Mouse (Mus musculus) forebrain, embryonic 11.5 days (tissue): ENCODE results near the gene Tnfaip8l2. TPM values are rescaled to one million over a fixed set of nuclear protein-coding genes. Genes with fewer than 3 reads are reported as not detected.
"Not testable (repeated sequence)": the region's sequence is repeated elsewhere in the genome, so short reads cannot be mapped to it uniquely, and the experiment has no call there.

Experiments used
- ATAC-seq: fragments of 200-750 bp; cut with Nextera tagmentation; replicated peaks from 2 replicates; pipeline ENCODE4 v1.8.0; 2017; ENCODE audit warnings: moderate TSS enrichment; ENCODE audit not compliant: low FRiP score
- DNase-seq: peaks from one replicate; pipeline ENCODE4 v3.0.0-alpha.2; 2017; ENCODE audit warnings: low spot score
- H3K27ac ChIP-seq: fragments of 300-500 bp; sonication (generic); 2 replicates; pipeline ENCODE4 v1.5.1; 2014; ENCODE audit warnings: low read depth, low read length
- H3K27me3 ChIP-seq: fragments of 300-500 bp; sonication (generic); 2 replicates; pipeline ENCODE4 v1.6.1; 2014; ENCODE audit warnings: mild to moderate bottlenecking, low read length, mixed read lengths; ENCODE audit not compliant: control insufficient read depth, insufficient read depth
- H3K36me3 ChIP-seq: fragments of 300-500 bp; sonication (generic); 2 replicates; pipeline ENCODE4 v1.6.1; 2014; ENCODE audit warnings: mild to moderate bottlenecking, low read length, moderate library complexity, mixed read lengths; ENCODE audit not compliant: control insufficient read depth, insufficient read depth
- H3K4me1 ChIP-seq: fragments of 300-500 bp; sonication (generic); replicated peaks from 2 replicates; pipeline ENCODE4 v1.6.1; 2014; ENCODE audit warnings: low read length, mixed read lengths; ENCODE audit not compliant: control insufficient read depth, insufficient read depth
- H3K4me2 ChIP-seq: fragments of 300-500 bp; sonication (generic); 2 replicates; pipeline ENCODE4 v1.6.1; 2014; ENCODE audit warnings: low read depth, mild to moderate bottlenecking, low read length, moderate library complexity, mixed read lengths; ENCODE audit not compliant: severe bottlenecking
- H3K4me3 ChIP-seq: fragments of 300-500 bp; sonication (generic); 2 replicates; pipeline ENCODE4 v1.5.1; 2014; ENCODE audit warnings: low read depth, low read length
- H3K9ac ChIP-seq: fragments of 300-500 bp; sonication (generic); 2 replicates; pipeline ENCODE4 v1.6.1; 2014; ENCODE audit warnings: low read length
- H3K9me3 ChIP-seq: fragments of 300-500 bp; sonication (generic); 2 replicates; pipeline ENCODE4 v1.6.1; 2016; ENCODE audit warnings: low read length, mixed read lengths; ENCODE audit not compliant: control insufficient read depth
- WGBS: fragments of 180-500 bp; shearing (Covaris S2); extraction: QIAGEN DNeasy Blood & Tissue Kit; methylation state at CpG from one replicate; pipeline ENCODE4 v1.1.7; 2014; 5-methylcytosine and 5-hydroxymethylcytosine counted together
- polyA plus RNA-seq: library from polyadenylated mRNA; unstranded; fragments of >200 nt; fragmentation: Nextera tagmentation; extraction: Ambion mirVana; gene quantifications from 2 replicates; pipeline ENCODE4 v1.2.1, GENCODE M21; 2014

The Tnfaip8l2 gene
- polyA plus RNA-seq, 1 experiment from 2014 or later: 1.3 TPM

GRCm38 (mm10) chr3:95117751-95118150, 24.4 kb downstream of the Tnfaip8l2 start:
- no peak for ATAC-seq
- no peak overlapping the region for H3K27ac ChIP-seq
- 88% methylated on average over 2 of the region's 2 CpGs for WGBS
- no peaks in the 10 kb centered on the region for H3K4me1 ChIP-seq
- H3K27me3 ChIP-seq: no peaks in the 10 kb centered on the region
- peaks cover 28% of the 10 kb centered on the region for H3K36me3 ChIP-seq
- H3K4me3 ChIP-seq: no peak overlapping the region
- no peaks in the 10 kb centered on the region for H3K9me3 ChIP-seq
- H3K4me2 ChIP-seq: no peak overlapping the region
- DNase-seq: no peak
- no peak overlapping the region for H3K9ac ChIP-seq

- Histone ChIP-seq H3K9me3 (no peaks in the 10 kb centered on the region), H3K9ac (no peak overlapping the region), H3K27ac (no peak overlapping the region), H3K4me1 (peaks cover 7% of the 10 kb centered on the region), H3K27me3 (no peaks in the 10 kb centered on the region), H3K4me2 (peak overlapping the region; percentile 40; the same call in 1 of the 2 replicates), H3K36me3 (no peaks in the 10 kb centered on the region; the same call in 1 of the 2 replicates), H3K4me3 (no peak overlapping the region)
- ATAC-seq (no peak), DNase-seq (no peak)
- 97% methylated on average over 1 of the region's 1 CpGs for WGBS
Observed at GRCm38 (mm10) chr3:95112760-95113159, 29.4 kb downstream of the Tnfaip8l2 start.

- ATAC-seq: peak; percentile 78
- peak; percentile 93 for DNase-seq
- peak within 1 kb of the TSS; percentile 94 for H3K9ac ChIP-seq
- H3K27ac ChIP-seq: peak within 1 kb of the TSS; percentile 96
- under 1% methylated on average over 53 of the region's 54 CpGs for WGBS
- no peaks in the 10 kb centered on the region for H3K27me3 ChIP-seq
- peaks cover 7% of the 10 kb centered on the region for H3K4me1 ChIP-seq
- H3K9me3 ChIP-seq: no peaks in the 10 kb centered on the region
- H3K4me3 ChIP-seq: peak within 1 kb of the TSS; percentile 72
- H3K36me3 ChIP-seq: no peaks in the 10 kb centered on the region; the same call in 1 of the 2 replicates
- peak within 1 kb of the TSS; percentile 39 for H3K4me2 ChIP-seq
Observed at GRCm38 (mm10) chr3:95110911-95111726, 31.0 kb downstream of the Tnfaip8l2 start, which contains the start of gene Vps72. Gene Vps72, plus strand, starts transcription at chr3:95111022.

- H3K4me3 ChIP-seq: no peak overlapping the region
- no peak overlapping the region for H3K27ac ChIP-seq
- H3K36me3 ChIP-seq: no peaks in the 10 kb centered on the region
- DNase-seq: no peak
- no peak for ATAC-seq
- no peaks in the 10 kb centered on the region for H3K27me3 ChIP-seq
- H3K9me3 ChIP-seq: no peaks in the 10 kb centered on the region
- H3K9ac ChIP-seq: no peak overlapping the region
- peaks cover 11% of the 10 kb centered on the region for H3K4me1 ChIP-seq
- 69% methylated on average over 2 of the region's 2 CpGs for WGBS
- no peak overlapping the region for H3K4me2 ChIP-seq
Observed at GRCm38 (mm10) chr3:95107898-95108297, 34.3 kb downstream of the Tnfaip8l2 start.

GRCm38 (mm10) chr3:95107308-95107707, 34.9 kb downstream of the Tnfaip8l2 start:
- H3K4me2 ChIP-seq: peak overlapping the region; percentile 55; the same call in 1 of the 2 replicates
- H3K4me3 ChIP-seq: peak overlapping the region; percentile 98; the same call in 1 of the 2 replicates
- H3K27ac ChIP-seq: not testable (repeated sequence)

GRCm38 (mm10) chr3:95106338-95107117, 35.6 kb downstream of the Tnfaip8l2 start, which contains the start of gene Pip5k1a:
Gene Pip5k1a, minus strand, starts transcription at chr3:95106930.
- H3K4me2 ChIP-seq: peak within 1 kb of the TSS; percentile 58
- DNase-seq (peak; percentile 98), ATAC-seq (peak; percentile 88)
- H3K27ac ChIP-seq: peak within 1 kb of the TSS; percentile 70
- peak within 1 kb of the TSS; percentile 93 for H3K9ac ChIP-seq
- H3K4me3 ChIP-seq: peak within 1 kb of the TSS; percentile 98
- WGBS: under 1% methylated on average over 51 of the region's 51 CpGs
- peaks cover 5% of the 10 kb centered on the region for H3K4me1 ChIP-seq
- no peaks in the 10 kb centered on the region for H3K36me3 ChIP-seq
- H3K9me3 ChIP-seq: no peaks in the 10 kb centered on the region
- H3K27me3 ChIP-seq: no peaks in the 10 kb centered on the region

More at GRCm38 (mm10) chr3:95107308-95107707, 34.9 kb downstream of the Tnfaip8l2 start:
- not testable (repeated sequence) for H3K27me3 ChIP-seq, H3K4me1 ChIP-seq, DNase-seq, H3K36me3 ChIP-seq, H3K9me3 ChIP-seq, H3K9ac ChIP-seq, ATAC-seq

- DNase-seq: no peak
- Histone ChIP-seq H3K4me1 (peaks cover 5% of the 10 kb centered on the region), H3K9ac (peak overlapping the region; percentile 93), H3K27ac (peak overlapping the region; percentile 70), H3K4me3 (peak overlapping the region; percentile 98), H3K4me2 (peak overlapping the region; percentile 58), H3K9me3 (no peaks in the 10 kb centered on the region), H3K36me3 (no peaks in the 10 kb centered on the region), H3K27me3 (no peaks in the 10 kb centered on the region)
- ATAC-seq: no peak
- WGBS: under 1% methylated on average over 16 of the region's 16 CpGs
Observed at GRCm38 (mm10) chr3:95105586-95106337, 36.4 kb downstream of the Tnfaip8l2 start.

- no peak for DNase-seq
- Histone ChIP-seq H3K4me3 (peak overlapping the region; percentile 98), H3K4me2 (peak overlapping the region; percentile 58), H3K36me3 (no peaks in the 10 kb centered on the region), H3K9me3 (no peaks in the 10 kb centered on the region), H3K27me3 (no peaks in the 10 kb centered on the region), H3K9ac (peak overlapping the region; percentile 93; the same call in 1 of the 2 replicates), H3K27ac (no peak overlapping the region), H3K4me1 (peaks cover 5% of the 10 kb centered on the region)
- 78% methylated on average over 4 of the region's 4 CpGs for WGBS
- ATAC-seq: no peak
Observed at GRCm38 (mm10) chr3:95105121-95105520, 37.0 kb downstream of the Tnfaip8l2 start.
